Mouse (Mus musculus) ES-E14 (cell line): ENCODE measurements at regions not wholly inside any gene's neighbourhood (a gene's known extent, or its start where the extent isn't known, plus 50 kb on each side); places are given as distances from the start of the nearest gene placed in this dataset.

Source experiments
- DNase-seq: peaks from one replicate; pipeline ENCODE4 v3.0.0-alpha.2; 2013; ENCODE audit warnings: low read depth, low spot score
- H3K27ac ChIP-seq: 2 replicates; pipeline ENCODE4 v1.5.1; 2012; ENCODE audit warnings: low read depth, mild to moderate bottlenecking, low read length, moderate library complexity, mixed read lengths; ENCODE audit not compliant: poor library complexity, insufficient read depth, severe bottlenecking
- H3K36me3 ChIP-seq: 2 replicates; pipeline ENCODE4 v1.6.1; 2012; ENCODE audit warnings: mild to moderate bottlenecking, low read length, moderate library complexity, mixed read lengths; ENCODE audit not compliant: control insufficient read depth, poor library complexity, insufficient read depth, severe bottlenecking
- H3K4me1 ChIP-seq, 2 experiments: fragments of 150-350 bp in 1 of 2; sonication (generic) in 1 of 2; 2 replicates each; pipeline ENCODE4 v1.6.1; 2012; ENCODE audit warnings: low read length in 2 of 2, mild to moderate bottlenecking in 1 of 2, mixed read lengths in 1 of 2; ENCODE audit not compliant: control insufficient read depth in 2 of 2, insufficient read depth in 2 of 2, poor library complexity in 1 of 2
- H3K4me3 ChIP-seq, 2 experiments: fragments of 150-350 bp in 1 of 2; sonication (generic) in 1 of 2; 2 replicates each; pipeline ENCODE4 v1.5.1; 2012; ENCODE audit warnings: low read length in 2 of 2, low read depth in 1 of 2, mild to moderate bottlenecking in 1 of 2, mixed read lengths in 1 of 2; ENCODE audit not compliant: insufficient read depth in 1 of 2, poor library complexity in 1 of 2, severe bottlenecking in 1 of 2
- H3K9ac ChIP-seq: 2 replicates; pipeline ENCODE4 v1.6.1; 2012; ENCODE audit warnings: low read depth, mild to moderate bottlenecking, low read length, mixed read lengths; ENCODE audit not compliant: poor library complexity, insufficient read depth, severe bottlenecking
- H3K9me3 ChIP-seq: fragments of 150-350 bp; sonication (generic); 2 replicates; pipeline ENCODE4 v1.6.1; 2012; ENCODE audit warnings: low read depth, mild to moderate bottlenecking, low read length; ENCODE audit not compliant: control insufficient read depth, insufficient read depth
- CHD2 ChIP-seq: IDR thresholded peaks from 2 replicates; pipeline ENCODE4 v1.6.1; 2014; ENCODE audit warnings: mild to moderate bottlenecking, low read depth, low read length, inconsistent platforms
- HCFC1 ChIP-seq: IDR thresholded peaks from 2 replicates; pipeline ENCODE4 v1.6.1; 2012; ENCODE audit warnings: low read length, inconsistent platforms, borderline replicate concordance; ENCODE audit not compliant: insufficient read depth
- MAFK ChIP-seq: IDR thresholded peaks from 2 replicates; pipeline ENCODE4 v1.6.1; 2014; ENCODE audit warnings: mild to moderate bottlenecking, low read depth, low read length, inconsistent platforms; ENCODE audit not compliant: insufficient read depth
- ZC3H11A ChIP-seq: IDR thresholded peaks from 2 replicates; pipeline ENCODE4 v1.6.1; 2012; ENCODE audit warnings: low read depth, mild to moderate bottlenecking, inconsistent platforms, low read length, borderline replicate concordance
- ZNF384 ChIP-seq: IDR thresholded peaks from 2 replicates; pipeline ENCODE4 v1.6.1; 2012; ENCODE audit warnings: low read depth, low read length, inconsistent platforms
- in situ Hi-C, 2 experiments: fragments of 600-800 bp; cut with MboI; formaldehyde crosslinking; loops; one replicate each; pipeline ENCODE4 v1.15.1; 2025; ENCODE audit warnings: low sequenced_read_pairs in 2 of 2, inconsistent platforms in 1 of 2; ENCODE audit not compliant: unreplicated experiment in 2 of 2

- no peak overlapping the region for H3K4me3 ChIP-seq
- in situ Hi-C loops = no loop called here
- H3K9ac ChIP-seq = no peak overlapping the region
- H3K9me3 ChIP-seq = no peaks in the 10 kb centered on the region
- TF ChIP-seq CHD2 (no peak), MAFK (no peak), HCFC1 (no peak), ZNF384 (0 out of 2 replicates have a peak, but pooled peaks have one; percentile 8), ZC3H11A (no peak)
- H3K36me3 ChIP-seq = no peaks in the 10 kb centered on the region
- no peak for DNase-seq
- H3K27ac ChIP-seq = no peak overlapping the region
- H3K4me1 ChIP-seq = no peaks in the 10 kb centered on the region
These were observed 123.8 kb downstream of the Ets2 start for GRCm38 (mm10) chr16:95825723-95826122.

GRCm38 (mm10) chr16:95824720-95825534 is 123.1 kb downstream of the Ets2 start:
- in situ Hi-C loops = no loop called here
- H3K9me3 ChIP-seq = no peaks in the 10 kb centered on the region
- no peaks in the 10 kb centered on the region for H3K36me3 ChIP-seq
- TF ChIP-seq HCFC1 (no peak), ZC3H11A (no peak), ZNF384 (no peak), CHD2 (no peak)
- no peak overlapping the region for H3K27ac ChIP-seq
- DNase-seq = no peak
- H3K4me1 ChIP-seq = no peaks in the 10 kb centered on the region
- H3K4me3 ChIP-seq = no peak overlapping the region
- H3K9ac ChIP-seq = no peak overlapping the region

DNA sequence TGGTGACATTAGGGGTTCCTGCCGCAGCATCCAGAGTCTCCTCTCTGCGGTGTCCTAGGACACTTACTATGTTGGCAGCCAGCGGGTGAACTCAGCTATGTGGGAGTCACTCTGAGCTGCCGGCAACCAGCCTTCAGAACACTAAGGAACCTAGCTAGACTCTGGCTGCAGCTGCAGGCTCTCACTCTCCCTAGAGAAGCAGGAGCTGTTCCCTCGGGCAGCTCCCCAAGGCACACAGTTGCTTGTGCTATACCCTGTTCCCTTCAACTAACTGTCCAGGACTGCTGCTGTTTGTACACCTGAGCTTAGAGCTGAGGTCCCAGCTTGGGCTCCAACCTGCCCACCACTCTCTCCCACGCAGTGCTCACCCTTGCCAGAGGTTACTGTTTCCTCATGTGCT is 121.9 kb downstream of the Ets2 start:
- H3K4me3 ChIP-seq = peak overlapping the region in 1 of 2 experiments; percentile 6; a peak in 1 of 4 replicates
- no peak overlapping the region for H3K27ac ChIP-seq
- in situ Hi-C loops = no loop called here
- H3K4me1 ChIP-seq = no peaks in the 10 kb centered on the region
- H3K9ac ChIP-seq = no peak overlapping the region
- no peaks in the 10 kb centered on the region for H3K36me3 ChIP-seq
- no peak for DNase-seq
- TF ChIP-seq CHD2 = no peak
- TF ChIP-seq HCFC1 = no peak
- TF ChIP-seq ZC3H11A = no peak
- TF ChIP-seq MAFK = no peak
- TF ChIP-seq ZNF384 = no peak
- no peaks in the 10 kb centered on the region for H3K9me3 ChIP-seq

DNA sequence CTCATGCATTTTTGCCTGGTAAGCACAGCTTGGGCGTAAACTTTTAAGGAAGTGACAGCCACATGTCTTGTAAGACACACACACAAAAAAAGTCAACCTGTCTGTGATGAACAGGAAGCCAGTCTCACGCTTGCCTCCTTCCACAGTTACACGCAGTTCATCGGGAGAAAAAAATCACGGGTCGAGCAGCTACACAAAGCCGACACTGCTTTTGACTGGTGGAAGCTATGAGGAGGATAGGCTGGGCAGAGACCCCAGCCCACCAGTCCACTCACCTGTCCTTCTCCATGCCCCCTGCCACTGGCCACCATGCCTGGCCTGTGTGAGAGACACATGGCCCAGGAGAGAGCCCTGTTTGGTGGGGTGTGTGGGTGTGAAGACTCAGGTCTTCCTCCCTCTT is 119.2 kb downstream of the Ets2 start:
- no peak overlapping the region for H3K9ac ChIP-seq
- in situ Hi-C loops = no loop called here
- H3K27ac ChIP-seq = no peak overlapping the region
- TF ChIP-seq HCFC1 (no peak), CHD2 (no peak), ZC3H11A (no peak), ZNF384 (no peak), MAFK (no peak)
- DNase-seq = no peak
- no peaks in the 10 kb centered on the region for H3K4me1 ChIP-seq
- H3K4me3 ChIP-seq = no peak overlapping the region
- H3K36me3 ChIP-seq = no peaks in the 10 kb centered on the region
- H3K9me3 ChIP-seq = 0 out of 2 replicates have a peak, but pooled peaks cover 4% of the 10 kb centered on the region
